Mouse (Mus musculus): ENCODE data around the gene Ebpl. TPM values are rescaled to one million over a fixed set of nuclear protein-coding genes. Genes with fewer than 3 reads are reported as not detected.
"Not testable (repeated sequence)": the region's sequence is repeated elsewhere in the genome, so short reads cannot be mapped to it uniquely, and the experiment has no call there.

Ebpl gene
- polyA plus RNA-seq, 1 experiment from 2014 or later: 10.5 TPM

DNA sequence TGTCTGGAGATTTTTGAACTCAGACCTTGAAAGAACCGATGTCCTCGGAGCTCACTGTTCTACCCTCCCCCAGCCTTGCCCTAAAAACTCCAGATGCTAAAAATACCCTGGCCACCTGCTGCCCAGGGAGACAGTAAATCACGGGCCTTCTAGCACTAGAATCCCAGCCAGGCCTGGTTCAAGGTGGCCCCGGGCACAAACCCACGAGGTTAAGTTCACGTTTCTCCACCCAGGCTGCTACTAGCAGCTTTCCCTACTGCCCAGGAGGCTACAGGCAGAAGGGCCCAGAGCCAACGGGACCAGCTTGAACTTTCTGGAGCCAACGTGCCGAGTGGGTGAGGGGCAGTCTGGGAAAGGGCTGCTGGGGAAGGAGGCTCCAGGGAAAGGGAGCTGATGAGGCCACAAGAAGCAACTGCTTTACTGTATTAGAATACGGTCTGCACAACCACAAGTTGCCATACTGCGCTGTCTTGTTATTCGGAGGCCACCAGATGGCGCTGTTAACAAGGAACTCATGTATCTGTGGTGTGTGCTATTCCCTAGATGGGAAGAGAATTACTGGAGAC, 29.2 kb downstream of the Ebpl start:
- Histone ChIP-seq H3K4me1 (replicated peaks; ENCODE audit: control insufficient read depth, insufficient read depth, low read length) (peaks cover 13% of the 10 kb centered on the region; the same call in 1 of the 2 replicates), H3K27me3 (ENCODE audit: control insufficient read depth, insufficient read depth, low read length) (no peaks in the 10 kb centered on the region), H3K9me3 (ENCODE audit: control insufficient read depth, low read length) (no peaks in the 10 kb centered on the region), H3K9ac (0 out of 2 replicates have a peak overlapping the region, but pooled peaks have one; percentile 28), H3K36me3 (replicated peaks; ENCODE audit: control insufficient read depth, insufficient read depth) (no peaks in the 10 kb centered on the region), H3K4me3 (replicated peaks; ENCODE audit: low read length) (no peak overlapping the region), H3K4me2 (replicated peaks) (peak overlapping the region; percentile 26), H3K27ac (peak overlapping the region; percentile 52; the same call in 1 of the 2 replicates)
- ATAC-seq (ENCODE audit: low FRiP score) (peak; percentile 75), DNase-seq (ENCODE audit: low spot score) (peak; percentile 90)
- WGBS: 18% methylated on average over 13 of the region's 13 CpGs

- no peaks in the 10 kb centered on the region for H3K9me3 ChIP-seq (ENCODE audit: control insufficient read depth, low read length)
- peaks cover 13% of the 10 kb centered on the region; the same call in 1 of the 2 replicates for H3K4me1 ChIP-seq (replicated peaks; ENCODE audit: control insufficient read depth, insufficient read depth, low read length)
- WGBS: 57% methylated on average over 11 of the region's 11 CpGs
- peak overlapping the region; percentile 52; the same call in 1 of the 2 replicates for H3K27ac ChIP-seq
- H3K27me3 ChIP-seq (ENCODE audit: control insufficient read depth, insufficient read depth, low read length): no peaks in the 10 kb centered on the region
- H3K36me3 ChIP-seq (replicated peaks; ENCODE audit: control insufficient read depth, insufficient read depth): no peaks in the 10 kb centered on the region
- H3K9ac ChIP-seq: no peak overlapping the region
- DNase-seq (ENCODE audit: low spot score): peak; percentile 52
- ATAC-seq (ENCODE audit: low FRiP score): peak; percentile 70; the same call in 1 of the 2 replicates
- H3K4me3 ChIP-seq (replicated peaks; ENCODE audit: low read length): no peak overlapping the region
- H3K4me2 ChIP-seq (replicated peaks): peak overlapping the region; percentile 26
Observed at GRCm38 (mm10) chr14:61330591-61330990, 29.6 kb downstream of the Ebpl start.

DNA sequence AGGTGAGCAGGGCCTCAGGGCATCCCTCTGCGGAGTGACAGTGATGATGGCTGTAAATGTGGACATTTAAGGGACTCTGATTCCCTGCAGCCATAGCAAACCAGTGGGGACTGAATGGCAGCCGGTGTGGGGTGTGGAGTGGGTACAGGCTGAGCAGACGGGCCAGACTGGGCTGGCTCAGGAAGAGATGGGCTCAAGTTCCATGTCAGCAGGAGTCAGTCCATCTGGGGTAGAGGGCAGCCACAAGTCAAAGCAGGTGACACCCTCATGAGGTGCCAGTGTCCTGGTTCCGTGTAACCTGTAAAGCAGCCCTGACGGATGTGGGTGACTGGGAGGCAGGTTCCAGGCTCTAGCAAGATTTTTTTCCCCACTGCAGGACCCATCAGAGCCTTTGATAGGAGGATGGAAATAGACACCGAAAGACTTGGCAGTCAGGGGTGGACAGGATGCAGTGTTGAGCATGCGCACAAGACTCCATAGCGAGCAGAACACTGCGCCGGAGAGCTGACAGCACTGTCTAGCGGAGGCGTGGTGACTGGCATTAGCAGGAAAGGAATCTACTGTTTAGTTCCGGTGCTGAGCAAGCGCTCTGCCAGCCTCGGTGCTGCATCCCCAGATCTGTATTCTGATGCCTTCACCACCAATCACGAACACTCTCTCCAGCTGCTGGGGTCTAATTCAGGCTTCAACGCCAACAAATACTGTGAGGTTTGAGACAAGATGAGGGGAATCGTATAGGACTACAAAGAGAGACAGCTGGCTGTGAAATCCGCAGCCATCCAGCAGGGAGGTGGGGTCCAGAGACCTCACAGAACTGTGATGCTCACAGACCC, 32.4 kb downstream of the Ebpl start:
- Histone ChIP-seq H3K9me3 (ENCODE audit: control insufficient read depth, low read length) (no peaks in the 10 kb centered on the region), H3K4me3 (replicated peaks; ENCODE audit: low read length) (peak overlapping the region; percentile 23), H3K9ac (peak overlapping the region; percentile 55), H3K4me1 (replicated peaks; ENCODE audit: control insufficient read depth, insufficient read depth, low read length) (peaks cover 13% of the 10 kb centered on the region; the same call in 1 of the 2 replicates), H3K36me3 (replicated peaks; ENCODE audit: control insufficient read depth, insufficient read depth) (no peaks in the 10 kb centered on the region), H3K27ac (peak overlapping the region; percentile 71), H3K27me3 (ENCODE audit: control insufficient read depth, insufficient read depth, low read length) (no peaks in the 10 kb centered on the region), H3K4me2 (replicated peaks) (peak overlapping the region; percentile 45)
- ATAC-seq (ENCODE audit: low FRiP score) (peak; percentile 86), DNase-seq (ENCODE audit: low spot score) (peak; percentile 76)
- whole genome bisulfite sequencing: 32% methylated on average over 19 of the region's 19 CpGs

GRCm38 (mm10) chr14:61327007-61327406, 33.2 kb downstream of the Ebpl start:
- not testable (repeated sequence) for H3K9me3 ChIP-seq (ENCODE audit: control insufficient read depth, low read length); H3K36me3 ChIP-seq (replicated peaks; ENCODE audit: control insufficient read depth, insufficient read depth); DNase-seq (ENCODE audit: low spot score); H3K27me3 ChIP-seq (ENCODE audit: control insufficient read depth, insufficient read depth, low read length); H3K9ac ChIP-seq; ATAC-seq (ENCODE audit: low FRiP score); H3K4me3 ChIP-seq (replicated peaks; ENCODE audit: low read length); H3K4me2 ChIP-seq (replicated peaks); H3K27ac ChIP-seq
- H3K4me1 ChIP-seq (replicated peaks; ENCODE audit: control insufficient read depth, insufficient read depth, low read length): peaks cover 13% of the 10 kb centered on the region; the same call in 1 of the 2 replicates
- WGBS: 24% methylated on average over 6 of the region's 6 CpGs

- Histone ChIP-seq H3K27ac (no peak overlapping the region), H3K9me3 (ENCODE audit: control insufficient read depth, low read length) (no peaks in the 10 kb centered on the region), H3K4me1 (replicated peaks; ENCODE audit: control insufficient read depth, insufficient read depth, low read length) (peaks cover 4% of the 10 kb centered on the region; the same call in 1 of the 2 replicates), H3K4me3 (replicated peaks; ENCODE audit: low read length) (no peak overlapping the region), H3K4me2 (replicated peaks) (no peak overlapping the region), H3K27me3 (ENCODE audit: control insufficient read depth, insufficient read depth, low read length) (no peaks in the 10 kb centered on the region), H3K36me3 (replicated peaks; ENCODE audit: control insufficient read depth, insufficient read depth) (no peaks in the 10 kb centered on the region), H3K9ac (no peak overlapping the region)
- ATAC-seq (ENCODE audit: low FRiP score) (no peak), DNase-seq (ENCODE audit: low spot score) (no peak)
- 97% methylated on average over 1 of the region's 1 CpGs for WGBS
Observed at GRCm38 (mm10) chr14:61322740-61323139, 37.5 kb downstream of the Ebpl start.

DNA sequence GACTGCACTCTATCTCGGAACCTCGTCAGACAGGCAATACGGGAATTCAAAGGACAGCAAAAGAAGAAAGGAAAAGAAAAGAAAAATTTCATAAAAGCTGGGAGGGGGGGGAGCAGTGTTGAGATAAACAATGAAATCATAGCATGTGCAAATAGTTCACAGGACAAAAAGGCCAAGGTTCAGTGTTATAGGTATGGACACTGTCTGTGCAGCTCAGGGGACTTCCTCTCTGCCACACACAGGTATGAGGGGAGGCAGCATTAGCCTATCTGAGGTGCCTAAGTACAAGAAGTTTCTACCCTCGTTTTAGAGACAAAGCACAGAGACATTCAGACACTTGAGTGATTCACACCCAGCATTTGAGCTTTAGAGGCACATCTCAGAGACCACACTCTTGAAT, 39.0 kb downstream of the Ebpl start:
- H3K27ac ChIP-seq: no peak overlapping the region
- H3K9ac ChIP-seq: no peak overlapping the region
- H3K4me1 ChIP-seq (replicated peaks; ENCODE audit: control insufficient read depth, insufficient read depth, low read length): no peaks in the 10 kb centered on the region
- H3K9me3 ChIP-seq (ENCODE audit: control insufficient read depth, low read length): no peaks in the 10 kb centered on the region
- H3K36me3 ChIP-seq (replicated peaks; ENCODE audit: control insufficient read depth, insufficient read depth): no peaks in the 10 kb centered on the region
- 88% methylated on average over 4 of the region's 4 CpGs for WGBS
- ATAC-seq (ENCODE audit: low FRiP score) (no peak), DNase-seq (ENCODE audit: low spot score) (no peak)
- no peak overlapping the region for H3K4me3 ChIP-seq (replicated peaks; ENCODE audit: low read length)
- H3K4me2 ChIP-seq (replicated peaks): no peak overlapping the region
- H3K27me3 ChIP-seq (ENCODE audit: control insufficient read depth, insufficient read depth, low read length): no peaks in the 10 kb centered on the region

DNA sequence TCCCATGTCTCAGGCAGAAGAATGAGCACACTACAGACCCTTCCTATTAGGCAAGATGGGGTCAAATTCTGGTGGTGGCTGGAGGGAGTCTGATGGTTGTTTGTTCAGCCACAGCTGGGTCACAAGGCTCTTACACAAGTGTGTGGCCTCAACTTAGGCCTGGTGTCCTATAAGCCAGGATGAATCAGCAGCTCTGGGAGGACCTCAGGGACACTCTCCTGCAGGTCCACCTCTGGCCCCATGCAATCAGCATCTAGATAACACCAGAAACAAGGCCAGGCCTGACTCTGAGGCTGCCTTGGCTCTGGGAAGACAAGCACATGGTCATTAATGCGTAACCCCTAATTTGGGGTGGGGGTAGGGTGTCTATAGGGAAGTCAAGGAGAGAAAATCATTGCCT, 39.5 kb downstream of the Ebpl start:
- no peaks in the 10 kb centered on the region for H3K4me1 ChIP-seq (replicated peaks; ENCODE audit: control insufficient read depth, insufficient read depth, low read length)
- H3K9me3 ChIP-seq (ENCODE audit: control insufficient read depth, low read length): no peaks in the 10 kb centered on the region
- H3K27me3 ChIP-seq (ENCODE audit: control insufficient read depth, insufficient read depth, low read length): no peaks in the 10 kb centered on the region
- no peak overlapping the region for H3K4me3 ChIP-seq (replicated peaks; ENCODE audit: low read length)
- 97% methylated on average over 1 of the region's 1 CpGs for WGBS
- H3K27ac ChIP-seq: no peak overlapping the region
- DNase-seq (ENCODE audit: low spot score) (no peak), ATAC-seq (ENCODE audit: low FRiP score) (no peak)
- no peak overlapping the region for H3K4me2 ChIP-seq (replicated peaks)
- H3K9ac ChIP-seq: no peak overlapping the region
- H3K36me3 ChIP-seq (replicated peaks; ENCODE audit: control insufficient read depth, insufficient read depth): no peaks in the 10 kb centered on the region

- Histone ChIP-seq H3K4me1 (replicated peaks; ENCODE audit: control insufficient read depth, insufficient read depth, low read length) (no peaks in the 10 kb centered on the region), H3K9ac (no peak overlapping the region), H3K36me3 (replicated peaks; ENCODE audit: control insufficient read depth, insufficient read depth) (no peaks in the 10 kb centered on the region), H3K27me3 (ENCODE audit: control insufficient read depth, insufficient read depth, low read length) (no peaks in the 10 kb centered on the region), H3K4me3 (replicated peaks; ENCODE audit: low read length) (no peak overlapping the region), H3K27ac (no peak overlapping the region), H3K4me2 (replicated peaks) (no peak overlapping the region), H3K9me3 (ENCODE audit: control insufficient read depth, low read length) (no peaks in the 10 kb centered on the region)
- peak; percentile 58 for DNase-seq (ENCODE audit: low spot score)
- WGBS: 45% methylated on average over 4 of the region's 4 CpGs
- ATAC-seq (ENCODE audit: low FRiP score): no peak; the same call in 1 of the 2 replicates
Observed at GRCm38 (mm10) chr14:61316861-61317260, 43.4 kb downstream of the Ebpl start.

- no peak for ATAC-seq (ENCODE audit: low FRiP score)
- no peaks in the 10 kb centered on the region for H3K36me3 ChIP-seq (replicated peaks; ENCODE audit: control insufficient read depth, insufficient read depth)
- H3K27ac ChIP-seq: no peak overlapping the region
- 0 out of 2 replicates have a peak, but pooled peaks cover 5% of the 10 kb centered on the region for H3K4me1 ChIP-seq (replicated peaks; ENCODE audit: control insufficient read depth, insufficient read depth, low read length)
- WGBS: 70% methylated on average over 12 of the region's 12 CpGs
- no peak for DNase-seq (ENCODE audit: low spot score)
- no peaks in the 10 kb centered on the region for H3K27me3 ChIP-seq (ENCODE audit: control insufficient read depth, insufficient read depth, low read length)
- H3K9me3 ChIP-seq (ENCODE audit: control insufficient read depth, low read length): no peaks in the 10 kb centered on the region
- H3K4me2 ChIP-seq (replicated peaks): no peak overlapping the region
- no peak overlapping the region for H3K4me3 ChIP-seq (replicated peaks; ENCODE audit: low read length)
- no peak overlapping the region for H3K9ac ChIP-seq
Observed at GRCm38 (mm10) chr14:61310963-61311362, 49.3 kb downstream of the Ebpl start.
